Mouse (Mus musculus): ENCODE measurements around the gene Prr13. TPM values are rescaled to one million over a fixed set of nuclear protein-coding genes. Genes with fewer than 3 reads are reported as not detected.
A peak's percentile ranks its signal among the peaks of the same experiment; 100 is the strongest.

Gene Prr13
- total and polyA plus RNA-seq, 3 experiments, result 17.3 to 73.3 TPM; not detected in 1

- Histone ChIP-seq H3K79me2 (ENCODE audit: control insufficient read depth, insufficient read depth, low read length, poor library complexity) (no peaks in the 10 kb centered on the region), H3K9ac (ENCODE audit: control insufficient read depth, low read depth, low read length, poor library complexity, severe bottlenecking) (no peak overlapping the region), H3K4me1 (ENCODE audit: control insufficient read depth in 1 of 2, insufficient read depth in 2 of 2, low read length in 2 of 2) (peaks cover 7 to 26% of the 10 kb centered on the region in 2 experiments), H3K36me3 (ENCODE audit: control insufficient read depth in 1 of 2, insufficient read depth in 2 of 2, low read length in 2 of 2) (peaks cover 7 to 14% of the 10 kb centered on the region in 2 experiments), H3K4me3 (ENCODE audit: control insufficient read depth in 1 of 2, insufficient read depth in 1 of 2, low read depth in 2 of 2, low read length in 2 of 2) (no peak overlapping the region), H3K27me3 (ENCODE audit: control insufficient read depth in 1 of 2, insufficient read depth in 2 of 2, low read length in 2 of 2) (no peaks in the 10 kb centered on the region), H3K27ac (ENCODE audit: control insufficient read depth, low read depth, low read length) (no peak overlapping the region), H3K9me3 (replicated peaks; ENCODE audit: insufficient read depth, low read length) (no peaks in the 10 kb centered on the region)
- TF ChIP-seq ZKSCAN1 (IDR thresholded peaks at IDR 0.05; ENCODE audit: low read depth, low read length) (0 out of 2 replicates have a peak, but pooled peaks have one; percentile 2), POLR2AphosphoS2 (IDR thresholded peaks at IDR 0.05; ENCODE audit: low read length) (peak; percentile 76; the same call in 1 of the 2 replicates), MYB (IDR thresholded peaks at IDR 0.05; ENCODE audit: low read depth, low read length) (no peak), NELFE (IDR thresholded peaks at IDR 0.05; ENCODE audit: low read depth, low read length) (0 out of 2 replicates have a peak, but pooled peaks have one; percentile 14), ZMIZ1 (IDR thresholded peaks at IDR 0.05; ENCODE audit: low read depth, low read length) (0 out of 2 replicates have a peak, but pooled peaks have one; percentile 20), RCOR1 (IDR thresholded peaks at IDR 0.05; ENCODE audit: low read depth, low read length) (no peak), CHD1 (IDR thresholded peaks at IDR 0.05; ENCODE audit: low read depth, low read length) (no peak)
- no peak for DNase-seq (ENCODE audit: low read depth, low spot score)
Measured at GRCm38 (mm10) chr15:102506864-102507263, 48.0 kb downstream of the Prr13 start.

DNA sequence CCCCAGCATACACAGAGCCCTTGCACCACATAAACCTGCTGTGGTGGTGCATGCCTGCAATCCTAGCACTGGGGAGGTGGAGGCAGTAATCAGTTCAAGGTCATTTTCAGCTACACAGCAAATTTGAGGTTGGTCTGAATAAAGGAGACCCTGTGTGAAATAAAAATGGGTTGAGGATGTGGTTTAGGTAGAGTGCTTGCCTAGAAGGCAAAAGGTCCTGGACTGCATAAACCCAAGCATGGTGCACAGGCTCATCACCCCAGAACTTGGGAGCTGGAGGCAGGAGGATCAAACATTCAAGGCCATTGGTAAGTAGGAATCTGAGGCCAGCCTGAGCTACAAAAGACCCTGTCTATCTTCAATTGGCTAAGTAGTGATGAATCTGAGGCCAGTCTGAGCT lies 48.7 kb downstream of the Prr13 start:
- H3K9ac ChIP-seq (ENCODE audit: control insufficient read depth, low read depth, low read length, poor library complexity, severe bottlenecking), result no peak overlapping the region
- H3K27ac ChIP-seq (ENCODE audit: control insufficient read depth, low read depth, low read length), result no peak overlapping the region
- H3K9me3 ChIP-seq (replicated peaks; ENCODE audit: insufficient read depth, low read length), result no peaks in the 10 kb centered on the region
- peaks cover 2 to 14% of the 10 kb centered on the region in 2 experiments; a peak in 3 of 4 replicates for H3K36me3 ChIP-seq (ENCODE audit: control insufficient read depth in 1 of 2, insufficient read depth in 2 of 2, low read length in 2 of 2)
- peaks cover 7 to 26% of the 10 kb centered on the region in 2 experiments for H3K4me1 ChIP-seq (ENCODE audit: control insufficient read depth in 1 of 2, insufficient read depth in 2 of 2, low read length in 2 of 2)
- H3K27me3 ChIP-seq (ENCODE audit: control insufficient read depth in 1 of 2, insufficient read depth in 2 of 2, low read length in 2 of 2), result no peaks in the 10 kb centered on the region
- DNase-seq (ENCODE audit: low read depth, low spot score), result no peak
- no peak overlapping the region for H3K4me3 ChIP-seq (ENCODE audit: control insufficient read depth in 1 of 2, insufficient read depth in 1 of 2, low read depth in 2 of 2, low read length in 2 of 2)
- no peaks in the 10 kb centered on the region for H3K79me2 ChIP-seq (ENCODE audit: control insufficient read depth, insufficient read depth, low read length, poor library complexity)
- TF ChIP-seq RAD21 (IDR thresholded peaks at IDR 0.05; ENCODE audit: low read depth, low read length) (no peak), MXI1 (IDR thresholded peaks at IDR 0.05; ENCODE audit: low read depth, low read length) (no peak), MAFK (IDR thresholded peaks at IDR 0.05; ENCODE audit: borderline replicate concordance, low read depth, low read length) (no peak), E2F4 (IDR thresholded peaks at IDR 0.05; ENCODE audit: borderline replicate concordance, low read depth, low read length) (no peak)

- Histone ChIP-seq H3K9ac (ENCODE audit: control insufficient read depth, low read depth, low read length, poor library complexity, severe bottlenecking) (no peak overlapping the region), H3K27me3 (ENCODE audit: control insufficient read depth in 1 of 2, insufficient read depth in 2 of 2, low read length in 2 of 2) (no peaks in the 10 kb centered on the region), H3K4me1 (ENCODE audit: control insufficient read depth in 1 of 2, insufficient read depth in 2 of 2, low read length in 2 of 2) (peaks cover 7 to 26% of the 10 kb centered on the region in 2 experiments), H3K27ac (ENCODE audit: control insufficient read depth, low read depth, low read length) (no peak overlapping the region), H3K9me3 (replicated peaks; ENCODE audit: insufficient read depth, low read length) (no peaks in the 10 kb centered on the region), H3K4me3 (ENCODE audit: control insufficient read depth in 1 of 2, insufficient read depth in 1 of 2, low read depth in 2 of 2, low read length in 2 of 2) (no peak overlapping the region), H3K79me2 (ENCODE audit: control insufficient read depth, insufficient read depth, low read length, poor library complexity) (no peaks in the 10 kb centered on the region), H3K36me3 (ENCODE audit: control insufficient read depth in 1 of 2, insufficient read depth in 2 of 2, low read length in 2 of 2) (peaks cover 2 to 14% of the 10 kb centered on the region in 2 experiments; a peak in 3 of 4 replicates)
- no peak for DNase-seq (ENCODE audit: low read depth, low spot score)
- no peak for TF ChIP-seq SMC3 (IDR thresholded peaks at IDR 0.05; ENCODE audit: low read depth, low read length)
- no peak for TF ChIP-seq ZC3H11A (IDR thresholded peaks at IDR 0.05; ENCODE audit: low read depth, low read length)
- no peak for TF ChIP-seq BHLHE40 (IDR thresholded peaks at IDR 0.05; ENCODE audit: borderline replicate concordance, low read depth, low read length)
- no peak for TF ChIP-seq E2F4 (IDR thresholded peaks at IDR 0.05; ENCODE audit: borderline replicate concordance, low read depth, low read length)
- TF ChIP-seq CHD1 (IDR thresholded peaks at IDR 0.05; ENCODE audit: low read depth, low read length), result no peak
- TF ChIP-seq MAX (IDR thresholded peaks at IDR 0.05; ENCODE audit: low read length), result no peak
- no peak for TF ChIP-seq ETS1 (IDR thresholded peaks at IDR 0.05; ENCODE audit: low read depth, low read length)
- no peak for TF ChIP-seq MXI1 (IDR thresholded peaks at IDR 0.05; ENCODE audit: low read depth, low read length)
- TF ChIP-seq USF1 (IDR thresholded peaks at IDR 0.05; ENCODE audit: low read depth, low read length), result no peak
- TF ChIP-seq MAZ (IDR thresholded peaks at IDR 0.05; ENCODE audit: low read depth, low read length), result no peak
- no peak for TF ChIP-seq POLR2AphosphoS5 (IDR thresholded peaks at IDR 0.05; ENCODE audit: borderline replicate concordance, low read depth, low read length)
Measured at GRCm38 (mm10) chr15:102508336-102508735, 49.5 kb downstream of the Prr13 start.

Measured in MEL (cell line).